In the genomic region with DNA sequence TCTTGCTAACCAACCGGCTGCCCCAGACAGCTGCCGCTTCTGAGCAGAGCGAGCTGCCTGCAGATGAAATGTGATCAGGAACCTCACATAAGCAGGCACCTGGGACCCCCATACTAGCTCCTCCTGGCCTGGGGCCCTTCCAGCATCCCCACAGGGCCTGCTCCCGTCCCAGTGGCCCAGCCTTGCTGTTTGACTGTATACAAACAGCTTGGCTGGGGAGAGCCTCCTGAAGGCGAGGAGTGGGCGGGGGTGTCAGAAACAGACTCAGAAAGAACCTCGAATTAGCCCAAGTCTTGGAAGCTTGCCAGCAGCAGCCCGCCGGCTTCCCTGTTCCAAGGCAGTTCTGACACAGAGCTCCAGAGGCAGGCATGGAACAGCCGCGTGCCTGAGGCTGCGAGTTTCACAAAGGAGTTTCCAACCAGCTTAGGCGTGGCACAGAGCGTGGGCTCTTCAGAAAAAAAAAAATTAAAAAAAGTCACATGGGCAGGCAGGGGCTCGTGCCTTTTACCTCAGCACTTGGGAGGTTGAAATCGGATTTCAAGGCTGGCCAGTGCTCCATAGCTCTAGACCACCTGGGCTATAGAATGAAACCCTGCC, we compare ENCODE assay signal across 8 mouse cellular contexts. TPM values are rescaled to one million over a fixed set of nuclear protein-coding genes. Genes with fewer than 3 reads are reported as not detected.
A peak's percentile ranks its signal among the peaks of the same experiment; 100 is the strongest.
DNase-seq lines count a peak whose midpoint lies in the region; ATAC-seq lines count a peak whose summit lies in the region.

No protein-coding gene starts in this region.

- H3K4me2 ChIP-seq in intestine, embryonic 16.5 days (ENCODE audit: low read depth, low read length) = peak overlapping the region; percentile 23
- peak overlapping the region; percentile 45 for H3K4me2 ChIP-seq in limb, embryonic 12.5 days

- H3K36me3 ChIP-seq in embryonic facial prominence, embryonic 10.5 days (replicated peaks) = no peaks in the 10 kb centered on the region
- no peaks in the 10 kb centered on the region for H3K36me3 ChIP-seq in intestine, embryonic 16.5 days (ENCODE audit: control insufficient read depth, insufficient read depth, low read length)
- H3K36me3 ChIP-seq in limb, embryonic 12.5 days = no peaks in the 10 kb centered on the region

- H3K9ac ChIP-seq in intestine, embryonic 16.5 days (ENCODE audit: low read depth, low read length) = peak overlapping the region; percentile 56
- no peak overlapping the region; the same call in 1 of the 2 replicates for H3K9ac ChIP-seq in limb, embryonic 12.5 days (replicated peaks)

- WGBS in embryonic facial prominence, embryonic 10.5 days = 58% methylated on average over 16 of the region's 16 CpGs
- WGBS in intestine, embryonic 16.5 days = 8% methylated on average over 16 of the region's 16 CpGs
- 7% methylated on average over 16 of the region's 16 CpGs for WGBS in limb, embryonic 12.5 days

- no peaks in the 10 kb centered on the region for H3K27me3 ChIP-seq in embryonic facial prominence, embryonic 10.5 days (replicated peaks; ENCODE audit: low read depth, poor library complexity, severe bottlenecking)
- H3K27me3 ChIP-seq in intestine, embryonic 16.5 days (replicated peaks; ENCODE audit: control insufficient read depth, insufficient read depth, low read length) = no peaks in the 10 kb centered on the region
- no peaks in the 10 kb centered on the region for H3K27me3 ChIP-seq in limb, embryonic 12.5 days

- intact Hi-C loops in gastrocnemius, postnatal 36 days (cut with DNase I) = no loop called here

- peak; percentile 20; the same call in 1 of the 2 replicates for ATAC-seq in intestine, embryonic 16.5 days
- ATAC-seq in limb, embryonic 12.5 days (ENCODE audit: insufficient number of reproducible peaks, insufficient read depth, low FRiP score, low TSS enrichment, low read depth) = peak; percentile 69

- DNase-seq in heart, adult 11 months = peak; percentile 98
- no peak for DNase-seq in heart, adult 8-10 months (ENCODE audit: low spot score)
- DNase-seq in embryonic facial prominence, embryonic 10.5 days (ENCODE audit: low spot score) = peak; percentile 56
- peak; percentile 59 to 73 for DNase-seq in gastrocnemius, postnatal 36 days
- DNase-seq in ovary, postnatal 14 days (ENCODE audit: low spot score) = peak; percentile 59
- DNase-seq in spleen, adult 18-20 months = no peak

- peaks cover 7% of the 10 kb centered on the region; the same call in 1 of the 2 replicates for H3K9me3 ChIP-seq in embryonic facial prominence, embryonic 10.5 days
- no peaks in the 10 kb centered on the region for H3K9me3 ChIP-seq in intestine, embryonic 16.5 days (ENCODE audit: control insufficient read depth, low read length)
- peaks cover 5% of the 10 kb centered on the region for H3K9me3 ChIP-seq in limb, embryonic 12.5 days

- H3K4me3 ChIP-seq in embryonic facial prominence, embryonic 10.5 days = peak overlapping the region; percentile 6; the same call in 1 of the 2 replicates
- H3K4me3 ChIP-seq in intestine, embryonic 16.5 days (ENCODE audit: low read length) = no peak overlapping the region
- peak overlapping the region; percentile 9; the same call in 1 of the 2 replicates for H3K4me3 ChIP-seq in limb, embryonic 12.5 days (replicated peaks)

- peaks cover 75% of the 10 kb centered on the region for H3K4me1 ChIP-seq in embryonic facial prominence, embryonic 10.5 days
- peaks cover 49% of the 10 kb centered on the region for H3K4me1 ChIP-seq in intestine, embryonic 16.5 days (ENCODE audit: control insufficient read depth, insufficient read depth, low read length)
- peaks cover 76% of the 10 kb centered on the region for H3K4me1 ChIP-seq in limb, embryonic 12.5 days (replicated peaks)

- peak overlapping the region; percentile 81 for H3K27ac ChIP-seq in embryonic facial prominence, embryonic 10.5 days (replicated peaks)
- peak overlapping the region; percentile 97 for H3K27ac ChIP-seq in intestine, embryonic 16.5 days (ENCODE audit: low read length)
- H3K27ac ChIP-seq in limb, embryonic 12.5 days = peak overlapping the region; percentile 97

RNA-seq across cellular contexts. Expression of a gene that starts 36.2 kb away (rescaled TPM):
- total RNA-seq in heart, adult 8-10 months (2022) = 1 to 10 TPM in 3 of 4 experiments, under 1 TPM in 1; 0.60 to 4.4 (median 1.8) TPM
- polyA plus RNA-seq in embryonic facial prominence, embryonic 10.5 days (2016; fragmentation: Nextera tagmentation; extraction: Ambion mirVana) = 4.3 and 5.4 TPM in 2 replicates
- total RNA-seq in gastrocnemius, postnatal 36 days (2021) = 1 to 10 TPM; 1.5 to 1.8 TPM
- 3.6 and 4.3 TPM in 2 replicates for polyA plus RNA-seq in intestine, embryonic 16.5 days (2015; fragmentation: Nextera tagmentation; extraction: Ambion mirVana)
- 5.2 and 6.9 TPM in 2 replicates for polyA plus RNA-seq in limb, embryonic 12.5 days (2016; fragmentation: Nextera tagmentation; extraction: Ambion mirVana)

RNA-seq across cellular contexts. Expression of a gene that starts 36.4 kb away (rescaled TPM):
- 10 to 100 TPM; 64.2 to 73.4 (median 68.4) TPM for total RNA-seq in heart, adult 8-10 months (2022)
- 128 and 134 TPM in 2 replicates for polyA plus RNA-seq in embryonic facial prominence, embryonic 10.5 days (2016; fragmentation: Nextera tagmentation; extraction: Ambion mirVana)
- total RNA-seq in gastrocnemius, postnatal 36 days (2021) = 10 to 100 TPM; 46.1 to 50.3 TPM
- 211 and 216 TPM in 2 replicates for polyA plus RNA-seq in intestine, embryonic 16.5 days (2015; fragmentation: Nextera tagmentation; extraction: Ambion mirVana)
- polyA plus RNA-seq in limb, embryonic 12.5 days (2016; fragmentation: Nextera tagmentation; extraction: Ambion mirVana) = 136 and 141 TPM in 2 replicates

RNA-seq across cellular contexts. Expression of a gene that starts 55.7 kb away (rescaled TPM):
- 10 to 100 TPM; 18.5 to 26.0 (median 22.6) TPM for total RNA-seq in heart, adult 8-10 months (2022)
- polyA plus RNA-seq in embryonic facial prominence, embryonic 10.5 days (2016; fragmentation: Nextera tagmentation; extraction: Ambion mirVana) = 19.0 and 22.2 TPM in 2 replicates
- total RNA-seq in gastrocnemius, postnatal 36 days (2021) = 10 to 100 TPM; 11.9 to 13.2 TPM
- 28.9 and 30.5 TPM in 2 replicates for polyA plus RNA-seq in intestine, embryonic 16.5 days (2015; fragmentation: Nextera tagmentation; extraction: Ambion mirVana)
- 20.8 and 21.9 TPM in 2 replicates for polyA plus RNA-seq in limb, embryonic 12.5 days (2016; fragmentation: Nextera tagmentation; extraction: Ambion mirVana)

Comparison
In these comparisons a context has a peak if more than half of its experiments do, and no peak if none do; other contexts are left out.
1. DNase-seq: peak in heart, adult 11 months (single experiment), embryonic facial prominence, embryonic 10.5 days (single experiment), gastrocnemius, postnatal 36 days (2 of 2) and ovary, postnatal 14 days (single experiment); none in heart, adult 8-10 months (single experiment) and spleen, adult 18-20 months (0 of 2).
2. Peak in every context shown above with its lines, with median percentiles within 50 percentile points of each other: H3K27ac ChIP-seq.